Mouse (Mus musculus) liver, embryonic 13.5 days (tissue): ENCODE data around the gene Napsa. TPM values are rescaled to one million over a fixed set of nuclear protein-coding genes. Genes with fewer than 3 reads are reported as not detected.
A peak's percentile ranks its signal among the peaks of the same experiment; 100 is the strongest.

Experiments used
- ATAC-seq: fragments of 200-750 bp; cut with Nextera tagmentation; 2 replicates; pipeline ENCODE4 v1.8.0; 2017; ENCODE audit warnings: low read depth, mild to moderate bottlenecking, moderate number of reproducible peaks, moderate library complexity
- DNase-seq: peaks from one replicate; pipeline ENCODE4 v3.0.0; 2022
- H3K27ac ChIP-seq: fragments of 300-500 bp; sonication (generic); 2 replicates; pipeline ENCODE4 v1.5.1; 2015; ENCODE audit warnings: moderate library complexity, mild to moderate bottlenecking, inconsistent platforms
- H3K27me3 ChIP-seq: fragments of 300-500 bp; sonication (generic); 2 replicates; pipeline ENCODE4 v1.6.1; 2015; ENCODE audit warnings: mild to moderate bottlenecking, inconsistent platforms
- H3K36me3 ChIP-seq: fragments of 300-500 bp; sonication (generic); 2 replicates; pipeline ENCODE4 v1.6.1; 2015; ENCODE audit warnings: mild to moderate bottlenecking, inconsistent platforms
- H3K4me1 ChIP-seq: fragments of 300-500 bp; sonication (generic); replicated peaks from 2 replicates; pipeline ENCODE4 v1.6.1; 2015; ENCODE audit warnings: inconsistent platforms
- H3K4me2 ChIP-seq: fragments of 300-500 bp; sonication (generic); 2 replicates; pipeline ENCODE4 v1.6.1; 2015; ENCODE audit warnings: inconsistent platforms, mild to moderate bottlenecking, moderate library complexity
- H3K4me3 ChIP-seq: fragments of 300-500 bp; sonication (generic); replicated peaks from 2 replicates; pipeline ENCODE4 v1.5.1; 2015; ENCODE audit warnings: mild to moderate bottlenecking, inconsistent platforms
- H3K9ac ChIP-seq: fragments of 300-500 bp; sonication (generic); 2 replicates; pipeline ENCODE4 v1.6.1; 2015; ENCODE audit warnings: mild to moderate bottlenecking, inconsistent platforms
- H3K9me3 ChIP-seq: fragments of 300-500 bp; sonication (generic); replicated peaks from 2 replicates; pipeline ENCODE4 v1.6.1; 2016; ENCODE audit warnings: inconsistent platforms
- WGBS: fragments of 180-500 bp; shearing (Covaris S2); methylation state at CpG from one replicate; pipeline ENCODE4 v1.1.7; 2015; ENCODE audit not compliant: insufficient replicate concordance; 5-methylcytosine and 5-hydroxymethylcytosine counted together
- polyA plus RNA-seq: library from polyadenylated mRNA; unstranded; fragments of >200 nt; fragmentation: Nextera tagmentation; extraction: Ambion mirVana; gene quantifications from 2 replicates; pipeline ENCODE4 v1.2.1, GENCODE M21; 2015

The Napsa gene
- polyA plus RNA-seq, 1 experiment from 2014 or later, result 5.1 TPM

DNA sequence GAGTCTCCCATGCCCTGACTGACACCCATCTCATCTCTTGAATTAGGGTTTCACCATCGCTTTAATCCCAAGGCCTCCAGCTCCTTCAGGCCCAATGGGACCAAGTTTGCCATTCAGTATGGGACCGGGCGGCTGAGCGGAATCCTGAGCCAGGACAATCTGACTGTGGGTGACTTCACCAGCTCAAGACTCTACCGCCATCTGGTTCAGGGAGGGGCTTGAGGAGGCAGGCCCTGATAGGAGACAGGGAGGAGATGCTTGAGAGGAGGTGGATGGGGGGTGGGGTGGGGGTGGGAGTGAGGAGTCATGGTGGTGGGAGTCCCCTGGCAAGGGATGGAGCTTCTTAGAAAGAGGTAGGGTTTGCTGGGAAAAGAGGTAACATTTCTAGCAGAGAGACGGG lies 9.5 kb downstream of the Napsa start:
- no peak overlapping the region for H3K4me3 ChIP-seq
- peaks cover 10% of the 10 kb centered on the region for H3K4me1 ChIP-seq
- H3K9ac ChIP-seq, result no peak overlapping the region
- WGBS, result 50% methylated on average over 6 of the region's 6 CpGs
- no peak for DNase-seq
- H3K27me3 ChIP-seq, result peaks cover 52% of the 10 kb centered on the region
- H3K4me2 ChIP-seq, result no peak overlapping the region
- H3K36me3 ChIP-seq, result no peaks in the 10 kb centered on the region
- no peak overlapping the region for H3K27ac ChIP-seq
- no peaks in the 10 kb centered on the region for H3K9me3 ChIP-seq
- no peak for ATAC-seq

DNA sequence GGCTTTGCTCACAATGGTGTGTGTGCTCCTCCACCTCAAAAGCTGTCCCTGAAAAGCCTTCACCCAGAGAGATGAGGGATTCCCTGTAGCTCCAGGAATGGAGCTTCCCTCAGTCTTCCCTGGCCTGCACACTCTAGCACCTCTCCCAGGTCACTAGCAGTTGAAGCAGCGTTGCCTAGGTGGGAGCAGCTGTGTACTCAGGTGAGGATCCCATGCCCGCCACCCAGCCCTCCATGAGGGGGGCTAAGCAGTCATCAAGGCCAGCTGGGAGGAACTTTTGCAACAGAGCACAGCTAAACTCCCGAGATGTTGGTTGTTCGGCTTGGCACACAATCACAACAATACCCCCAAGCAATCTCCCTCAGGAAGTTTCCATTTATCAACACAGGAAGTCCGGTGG lies 10.5 kb downstream of the Napsa start:
- Histone ChIP-seq H3K9me3 (no peaks in the 10 kb centered on the region), H3K9ac (no peak overlapping the region), H3K27me3 (peaks cover 63% of the 10 kb centered on the region), H3K4me3 (no peak overlapping the region), H3K4me1 (peaks cover 10% of the 10 kb centered on the region), H3K27ac (no peak overlapping the region), H3K36me3 (no peaks in the 10 kb centered on the region), H3K4me2 (no peak overlapping the region)
- WGBS, result 41% methylated on average over 5 of the region's 5 CpGs
- ATAC-seq (no peak), DNase-seq (no peak)

DNA sequence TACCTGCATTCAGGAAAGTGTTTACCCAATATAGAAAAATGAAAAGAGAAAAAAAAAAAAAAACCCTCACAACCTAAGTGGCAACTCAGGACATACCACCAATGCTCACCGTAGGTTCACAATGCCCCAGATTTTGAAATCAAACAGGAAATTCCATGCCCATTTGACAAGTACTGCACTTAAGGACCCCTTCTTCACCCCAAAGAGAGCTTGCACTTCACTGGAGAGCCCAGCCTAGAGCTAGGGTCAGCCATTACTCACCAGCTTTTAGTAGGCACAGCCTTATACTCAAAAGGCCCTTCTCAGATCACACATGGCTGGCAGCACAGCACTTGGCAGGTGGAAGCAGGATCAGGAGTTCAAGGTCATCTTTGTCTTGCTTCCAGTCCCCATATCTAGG lies 11.0 kb downstream of the Napsa start:
- DNase-seq, result no peak
- Histone ChIP-seq H3K9ac (no peak overlapping the region), H3K9me3 (no peaks in the 10 kb centered on the region), H3K27ac (no peak overlapping the region), H3K4me2 (no peak overlapping the region), H3K4me3 (no peak overlapping the region), H3K4me1 (peaks cover 10% of the 10 kb centered on the region), H3K36me3 (no peaks in the 10 kb centered on the region), H3K27me3 (peaks cover 67% of the 10 kb centered on the region)
- no peak for ATAC-seq
- WGBS, result 56% methylated on average over 1 of the region's 1 CpGs

DNA sequence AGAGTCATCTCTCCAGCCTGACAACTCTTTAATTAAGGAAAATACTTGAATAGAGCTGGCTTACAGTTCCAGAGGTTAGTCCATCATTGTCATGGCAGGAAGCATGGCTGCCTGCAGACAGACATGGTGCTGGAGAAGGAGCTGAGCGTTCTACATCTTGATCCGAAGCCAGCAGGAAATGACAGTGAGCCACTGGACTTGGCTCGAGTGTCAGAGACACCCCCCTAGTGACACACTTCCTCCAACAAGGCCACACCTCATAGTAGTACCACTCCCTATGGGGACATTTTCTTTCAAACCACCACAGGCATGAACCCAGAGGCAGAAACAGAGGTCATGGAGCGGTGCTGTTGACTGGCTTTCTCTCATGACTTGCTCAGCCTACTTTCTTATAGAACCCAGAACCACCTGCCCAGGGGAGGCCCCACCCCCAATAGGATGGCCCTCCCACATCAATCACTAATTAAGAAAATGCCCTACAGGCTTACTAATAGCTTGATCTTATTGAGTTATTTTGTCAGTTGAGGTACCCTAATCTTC lies 12.2 kb downstream of the Napsa start:
- H3K27me3 ChIP-seq, result peaks cover 79% of the 10 kb centered on the region
- H3K4me1 ChIP-seq, result peaks cover 21% of the 10 kb centered on the region
- no peak overlapping the region for H3K4me2 ChIP-seq
- no peak overlapping the region for H3K9ac ChIP-seq
- no peaks in the 10 kb centered on the region for H3K36me3 ChIP-seq
- H3K9me3 ChIP-seq, result no peaks in the 10 kb centered on the region
- H3K4me3 ChIP-seq, result no peak overlapping the region
- ATAC-seq, result no peak
- DNase-seq, result no peak
- WGBS, result 47% methylated on average over 4 of the region's 4 CpGs
- no peak overlapping the region for H3K27ac ChIP-seq

DNA sequence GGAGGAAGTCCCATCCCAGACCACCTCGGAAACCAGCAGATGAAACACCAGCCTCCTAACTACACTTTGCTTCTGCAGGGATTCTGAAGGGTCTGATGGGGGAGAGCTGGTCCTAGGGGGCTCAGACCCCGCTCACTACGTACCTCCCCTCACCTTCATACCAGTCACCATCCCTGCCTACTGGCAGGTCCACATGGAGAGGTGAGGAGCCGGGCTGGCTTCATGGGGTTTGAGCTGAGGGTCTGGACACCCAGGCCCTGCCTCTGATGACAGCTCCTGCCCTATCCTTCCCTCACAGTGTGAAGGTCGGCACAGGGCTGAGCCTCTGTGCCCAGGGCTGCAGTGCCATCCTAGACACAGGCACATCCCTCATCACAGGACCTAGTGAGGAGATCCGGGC lies 12.7 kb downstream of the Napsa start:
- H3K27me3 ChIP-seq, result peaks cover 85% of the 10 kb centered on the region
- no peak for ATAC-seq
- 69% methylated on average over 6 of the region's 6 CpGs for WGBS

DNA sequence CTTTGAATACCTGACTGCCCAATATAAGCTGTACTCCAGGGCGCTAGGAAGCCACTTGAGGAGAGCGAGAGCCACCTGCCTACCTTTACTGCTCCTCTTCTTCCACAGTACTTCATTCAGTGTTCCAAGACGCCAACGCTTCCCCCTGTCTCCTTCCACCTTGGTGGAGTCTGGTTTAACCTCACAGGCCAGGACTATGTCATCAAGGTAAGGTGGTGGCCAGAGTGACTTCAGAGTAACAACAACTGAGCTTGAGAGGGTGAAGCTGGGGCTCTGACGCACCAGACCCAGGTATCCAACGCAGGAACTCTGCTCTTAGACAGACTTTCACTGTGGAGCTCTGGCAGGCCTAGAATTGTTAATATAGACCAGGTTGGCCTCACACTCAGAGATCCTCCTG lies 13.4 kb downstream of the Napsa start:
- no peak overlapping the region for H3K9ac ChIP-seq
- ATAC-seq (no peak), DNase-seq (no peak)
- H3K9me3 ChIP-seq, result no peaks in the 10 kb centered on the region
- 73% methylated on average over 6 of the region's 6 CpGs for WGBS
- no peaks in the 10 kb centered on the region for H3K36me3 ChIP-seq
- no peak overlapping the region for H3K27ac ChIP-seq
- H3K27me3 ChIP-seq, result peaks cover 91% of the 10 kb centered on the region
- H3K4me1 ChIP-seq, result peaks cover 31% of the 10 kb centered on the region
- H3K4me2 ChIP-seq, result no peak overlapping the region
- no peak overlapping the region for H3K4me3 ChIP-seq

More for the DNA sequence above, 12.7 kb downstream of the Napsa start:
- peaks cover 25% of the 10 kb centered on the region for H3K4me1 ChIP-seq
- no peak overlapping the region for H3K4me3 ChIP-seq
- no peaks in the 10 kb centered on the region for H3K9me3 ChIP-seq
- H3K27ac ChIP-seq, result no peak overlapping the region
- no peak overlapping the region for H3K4me2 ChIP-seq
- H3K9ac ChIP-seq, result no peak overlapping the region
- no peaks in the 10 kb centered on the region for H3K36me3 ChIP-seq
- no peak for DNase-seq

DNA sequence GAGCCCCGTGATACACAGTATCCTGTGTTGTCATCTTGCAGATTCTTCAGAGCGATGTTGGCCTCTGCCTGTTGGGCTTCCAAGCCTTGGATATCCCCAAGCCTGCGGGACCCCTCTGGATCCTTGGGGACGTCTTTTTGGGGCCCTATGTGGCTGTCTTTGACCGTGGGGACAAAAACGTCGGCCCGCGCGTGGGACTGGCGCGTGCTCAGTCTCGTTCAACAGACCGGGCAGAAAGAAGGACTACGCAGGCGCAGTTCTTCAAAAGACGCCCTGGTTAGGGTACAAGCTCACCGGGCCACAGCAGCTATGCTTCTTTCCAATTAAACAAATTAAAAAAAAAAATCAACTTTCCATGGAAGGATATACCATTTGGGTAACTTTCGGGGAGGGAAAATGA lies 14.3 kb downstream of the Napsa start:
- no peak overlapping the region for H3K27ac ChIP-seq
- H3K9ac ChIP-seq, result no peak overlapping the region
- no peak overlapping the region for H3K4me3 ChIP-seq
- H3K27me3 ChIP-seq, result peaks cover 91% of the 10 kb centered on the region
- peaks cover 40% of the 10 kb centered on the region for H3K4me1 ChIP-seq
- no peaks in the 10 kb centered on the region for H3K9me3 ChIP-seq
- H3K4me2 ChIP-seq, result peak overlapping the region; percentile 24
- H3K36me3 ChIP-seq, result no peaks in the 10 kb centered on the region
- ATAC-seq, result no peak
- 13% methylated on average over 19 of the region's 19 CpGs for WGBS
- DNase-seq, result no peak

DNA sequence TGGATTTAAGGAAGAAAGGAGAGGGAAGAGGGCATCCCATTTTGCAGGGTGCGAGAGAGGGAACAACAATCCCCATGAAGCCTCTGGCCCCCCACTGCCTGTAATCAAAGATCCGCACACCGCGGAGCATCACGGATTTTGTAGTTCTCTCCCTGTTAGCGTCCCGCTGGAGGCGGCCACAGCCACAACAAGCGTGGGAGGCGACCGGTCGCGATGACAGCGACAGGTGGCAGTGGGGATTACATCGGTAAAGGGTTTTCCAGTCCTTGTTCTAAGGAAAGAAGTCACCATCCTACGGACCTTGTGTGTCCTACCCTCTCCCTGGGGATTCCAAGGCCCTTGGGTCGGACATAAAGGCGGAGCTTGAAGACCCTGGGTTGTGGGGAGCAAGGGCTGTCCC lies 14.8 kb downstream of the Napsa start:
- H3K27me3 ChIP-seq, result peaks cover 91% of the 10 kb centered on the region
- H3K4me3 ChIP-seq, result no peak overlapping the region
- no peak overlapping the region for H3K9ac ChIP-seq
- H3K9me3 ChIP-seq, result no peaks in the 10 kb centered on the region
- no peak overlapping the region for H3K27ac ChIP-seq
- no peaks in the 10 kb centered on the region for H3K36me3 ChIP-seq
- peaks cover 37% of the 10 kb centered on the region for H3K4me1 ChIP-seq
- WGBS, result under 1% methylated on average over 18 of the region's 18 CpGs
- no peak for ATAC-seq
- peak overlapping the region; percentile 24 for H3K4me2 ChIP-seq
- DNase-seq, result no peak

DNA sequence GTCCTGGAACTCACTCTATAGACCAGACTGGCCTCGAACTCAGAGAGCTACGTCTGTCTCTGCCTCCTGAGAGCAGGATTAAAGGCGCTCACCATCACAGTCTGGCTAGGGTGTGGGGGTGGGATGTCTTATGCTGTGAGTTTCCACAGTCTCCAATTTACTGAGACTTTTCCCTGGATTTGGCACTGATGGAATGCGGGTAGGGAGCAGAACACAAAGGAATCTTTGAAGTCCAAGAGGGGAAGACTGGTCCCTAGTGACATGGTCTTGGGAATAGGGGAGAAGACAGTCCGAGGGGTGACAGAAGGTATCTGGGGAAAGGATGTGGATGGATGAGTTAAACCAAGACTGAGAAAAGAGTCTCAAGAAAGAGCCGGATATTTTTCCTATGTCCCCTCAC lies 15.5 kb downstream of the Napsa start:
- WGBS, result 27% methylated on average over 6 of the region's 6 CpGs
- H3K4me1 ChIP-seq, result peaks cover 32% of the 10 kb centered on the region
- no peak overlapping the region for H3K9ac ChIP-seq
- H3K27me3 ChIP-seq, result peaks cover 91% of the 10 kb centered on the region
- no peaks in the 10 kb centered on the region for H3K36me3 ChIP-seq
- ATAC-seq, result no peak
- H3K4me2 ChIP-seq, result no peak overlapping the region
- H3K9me3 ChIP-seq, result no peaks in the 10 kb centered on the region
- H3K27ac ChIP-seq, result no peak overlapping the region
- DNase-seq, result no peak
- H3K4me3 ChIP-seq, result no peak overlapping the region

DNA sequence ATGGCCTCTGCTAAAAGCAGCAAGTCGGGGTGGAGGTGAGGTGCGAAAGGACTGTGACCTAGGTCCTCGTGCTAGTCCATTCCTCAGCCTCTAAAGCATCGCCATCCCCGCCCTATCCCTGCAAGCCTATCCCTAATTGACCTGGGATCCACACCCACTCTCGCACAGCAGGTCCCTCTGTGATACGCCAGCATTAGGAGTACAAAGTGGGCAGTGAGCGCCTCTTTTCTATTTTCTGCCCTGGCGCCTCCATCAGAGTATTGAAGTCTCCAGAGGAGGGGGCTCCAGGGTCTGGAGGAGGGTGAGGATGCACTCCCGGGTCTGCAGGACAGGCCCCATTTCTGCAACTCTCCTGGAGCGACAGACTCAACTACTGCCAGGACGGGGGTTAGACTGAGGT lies 16.2 kb downstream of the Napsa start:
- H3K27me3 ChIP-seq, result peaks cover 92% of the 10 kb centered on the region
- no peaks in the 10 kb centered on the region for H3K9me3 ChIP-seq
- H3K4me2 ChIP-seq, result peak overlapping the region; percentile 59
- H3K4me3 ChIP-seq, result no peak overlapping the region
- no peak overlapping the region for H3K27ac ChIP-seq
- H3K9ac ChIP-seq, result no peak overlapping the region
- WGBS, result 9% methylated on average over 12 of the region's 12 CpGs
- DNase-seq (no peak), ATAC-seq (no peak)
- H3K4me1 ChIP-seq, result peaks cover 32% of the 10 kb centered on the region
- no peaks in the 10 kb centered on the region for H3K36me3 ChIP-seq

DNA sequence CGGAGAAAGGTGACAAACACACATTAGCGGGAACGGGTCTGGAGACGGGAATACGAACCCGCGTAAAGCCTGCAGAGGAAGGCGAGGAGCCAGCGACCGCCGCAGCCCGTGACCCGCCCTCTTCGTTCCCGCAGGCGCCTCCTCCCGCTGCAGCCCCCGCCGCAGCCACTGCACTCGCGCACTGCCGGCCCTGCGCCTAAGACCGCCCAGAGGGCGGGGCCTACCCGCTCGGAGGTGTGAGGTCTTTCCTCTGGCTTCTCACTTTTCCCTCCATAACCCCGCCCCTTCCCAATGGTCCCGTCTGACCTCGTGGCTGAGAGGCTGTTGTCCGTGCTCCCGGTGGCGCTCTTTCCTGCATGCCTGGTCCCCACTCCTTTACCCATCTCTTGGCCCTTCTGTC lies 17.0 kb downstream of the Napsa start:
- DNase-seq, result peak; percentile 33
- Histone ChIP-seq H3K27me3 (peaks cover 93% of the 10 kb centered on the region), H3K27ac (no peak overlapping the region), H3K4me1 (peaks cover 32% of the 10 kb centered on the region), H3K9me3 (no peaks in the 10 kb centered on the region), H3K4me2 (peak overlapping the region; percentile 59), H3K9ac (no peak overlapping the region), H3K36me3 (no peaks in the 10 kb centered on the region), H3K4me3 (peak overlapping the region; percentile 38)
- peak; percentile 18; the same call in 1 of the 2 replicates for ATAC-seq
- 1% methylated on average over 33 of the region's 33 CpGs for WGBS

DNA sequence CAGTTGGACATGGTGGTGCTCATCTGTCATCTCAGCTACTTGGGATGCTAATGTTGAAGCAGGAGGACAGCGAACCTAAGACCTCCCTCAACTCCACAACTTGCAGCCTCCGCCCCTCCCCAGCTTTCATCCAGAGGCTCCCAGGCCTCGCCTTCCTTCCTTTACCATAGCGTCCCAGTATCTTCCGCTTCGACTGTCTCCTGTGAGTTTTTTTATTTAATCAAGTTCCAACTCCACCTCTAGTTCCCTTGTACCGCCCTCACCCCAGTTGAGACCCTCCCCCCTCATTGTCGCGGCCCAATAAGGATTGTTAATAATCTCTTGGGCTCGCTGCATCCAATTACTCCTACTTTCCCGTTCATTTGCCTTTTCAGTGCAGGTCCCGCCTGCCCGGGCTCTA lies 17.8 kb downstream of the Napsa start:
- no peaks in the 10 kb centered on the region for H3K9me3 ChIP-seq
- peaks cover 91% of the 10 kb centered on the region for H3K27me3 ChIP-seq
- H3K9ac ChIP-seq, result no peak overlapping the region
- ATAC-seq (no peak), DNase-seq (no peak)
- peak overlapping the region; percentile 74 for H3K4me2 ChIP-seq
- H3K4me3 ChIP-seq, result no peak overlapping the region
- H3K36me3 ChIP-seq, result no peaks in the 10 kb centered on the region
- 6% methylated on average over 13 of the region's 13 CpGs for WGBS
- H3K4me1 ChIP-seq, result peaks cover 32% of the 10 kb centered on the region
- no peak overlapping the region for H3K27ac ChIP-seq
